Mouse (Mus musculus) megakaryocyte, embryonic 14.5 days (primary cell): ENCODE data around the gene Slmap.

Experiments
- FLI1 ChIP-seq: IDR thresholded peaks from 2 replicates; pipeline ENCODE4 v1.6.1; 2012; ENCODE audit warnings: low read length, inconsistent platforms, mixed read lengths
- GATA1 ChIP-seq: IDR thresholded peaks from 3 replicates; pipeline ENCODE4 v1.6.1; 2012; ENCODE audit warnings: mixed read lengths, low read length, inconsistent platforms, borderline replicate concordance

DNA sequence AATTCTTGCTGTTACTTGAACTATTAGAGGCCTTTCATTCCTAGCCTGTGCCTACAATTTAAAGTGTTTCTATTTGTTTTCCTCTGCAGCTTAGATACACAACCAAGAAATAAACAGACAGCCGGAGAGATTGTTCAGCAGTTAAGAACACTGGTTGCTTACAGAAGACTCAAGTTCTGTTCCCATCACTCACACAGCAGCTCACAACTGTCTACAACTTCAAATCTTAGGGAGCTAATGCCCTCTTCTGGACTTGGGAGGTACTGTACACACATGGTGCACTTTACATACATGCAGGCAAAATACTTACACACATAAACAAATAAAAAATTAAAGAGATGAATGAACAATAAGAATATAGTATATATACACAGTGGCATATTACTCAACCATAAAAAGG, 39.7 kb downstream of the Slmap start:
- TF ChIP-seq GATA1 (no peak), FLI1 (no peak)
